Mouse (Mus musculus) heart, postnatal 0 days (tissue): ENCODE data around the gene Mllt10. TPM values are rescaled to one million over a fixed set of nuclear protein-coding genes. Genes with fewer than 3 reads are reported as not detected.
A peak's percentile ranks its signal among the peaks of the same experiment; 100 is the strongest.

Experiments
- ATAC-seq: fragments of 200-750 bp; cut with Nextera tagmentation; 2 replicates; pipeline ENCODE4 v1.8.0; 2017; ENCODE audit warnings: low read depth, moderate number of reproducible peaks, moderate library complexity; ENCODE audit not compliant: insufficient read depth
- DNase-seq: peaks from one replicate; pipeline ENCODE4 v3.0.0-alpha.2; 2016; ENCODE audit warnings: low spot score
- H3K27ac ChIP-seq: fragments of 300-500 bp; sonication (generic); 2 replicates; pipeline ENCODE4 v1.5.1; 2014; ENCODE audit warnings: low read depth, mild to moderate bottlenecking
- H3K27me3 ChIP-seq: fragments of 300-500 bp; sonication (generic); 2 replicates; pipeline ENCODE4 v1.6.1; 2014; ENCODE audit warnings: low read length, mixed read lengths; ENCODE audit not compliant: control insufficient read depth, insufficient read depth
- H3K36me3 ChIP-seq: fragments of 300-500 bp; sonication (generic); replicated peaks from 2 replicates; pipeline ENCODE4 v1.6.1; 2014; ENCODE audit warnings: low read length, mixed read lengths; ENCODE audit not compliant: control insufficient read depth, insufficient read depth
- H3K4me1 ChIP-seq: fragments of 300-500 bp; sonication (generic); 2 replicates; pipeline ENCODE4 v1.6.1; 2014; ENCODE audit warnings: antibody characterized with exemption; ENCODE audit not compliant: control insufficient read depth, insufficient read depth
- H3K4me2 ChIP-seq: fragments of 300-500 bp; sonication (generic); 2 replicates; pipeline ENCODE4 v1.6.1; 2014; ENCODE audit warnings: low read depth, mild to moderate bottlenecking, low read length, moderate library complexity
- H3K4me3 ChIP-seq: fragments of 300-500 bp; sonication (generic); 2 replicates; pipeline ENCODE4 v1.5.1; 2014; ENCODE audit warnings: low read depth, low read length
- H3K9ac ChIP-seq: fragments of 300-500 bp; sonication (generic); replicated peaks from 2 replicates; pipeline ENCODE4 v1.6.1; 2014; ENCODE audit warnings: low read depth, low read length, mixed read lengths
- H3K9me3 ChIP-seq: fragments of 300-500 bp; sonication (generic); replicated peaks from 2 replicates; pipeline ENCODE4 v1.6.1; 2016; ENCODE audit warnings: low read length; ENCODE audit not compliant: control insufficient read depth
- CTCF ChIP-seq: IDR thresholded peaks from 2 replicates; pipeline ENCODE4 v1.5.1; 2016; ENCODE audit warnings: antibody characterized with exemption, control low read depth, low read depth
- EP300 ChIP-seq: IDR thresholded peaks from 2 replicates; pipeline ENCODE4 v1.6.1; 2016; ENCODE audit warnings: antibody characterized with exemption, low read depth
- WGBS: fragments of 180-500 bp; shearing (Covaris S2); extraction: QIAGEN DNeasy Blood & Tissue Kit; methylation state at CpG from one replicate; pipeline ENCODE4 v1.1.7; 2014; 5-methylcytosine and 5-hydroxymethylcytosine counted together
- polyA plus RNA-seq: library from polyadenylated mRNA; unstranded; fragments of >200 nt; fragmentation: Nextera tagmentation; extraction: Ambion mirVana; gene quantifications from 2 replicates; pipeline ENCODE4 v1.2.1, GENCODE M21; 2015
- total RNA-seq: library from RNA; depleted of rRNA; stranded (reverse); fragments of >200 nt; gene quantifications from 2 replicates; pipeline ENCODE4 v1.2.3, GENCODE M21; 2014; ENCODE audit warnings: low replicate concordance

Mllt10 gene
- total and polyA plus RNA-seq, 2 experiments from 2014 or later = 22.1 to 25.6 TPM

DNA sequence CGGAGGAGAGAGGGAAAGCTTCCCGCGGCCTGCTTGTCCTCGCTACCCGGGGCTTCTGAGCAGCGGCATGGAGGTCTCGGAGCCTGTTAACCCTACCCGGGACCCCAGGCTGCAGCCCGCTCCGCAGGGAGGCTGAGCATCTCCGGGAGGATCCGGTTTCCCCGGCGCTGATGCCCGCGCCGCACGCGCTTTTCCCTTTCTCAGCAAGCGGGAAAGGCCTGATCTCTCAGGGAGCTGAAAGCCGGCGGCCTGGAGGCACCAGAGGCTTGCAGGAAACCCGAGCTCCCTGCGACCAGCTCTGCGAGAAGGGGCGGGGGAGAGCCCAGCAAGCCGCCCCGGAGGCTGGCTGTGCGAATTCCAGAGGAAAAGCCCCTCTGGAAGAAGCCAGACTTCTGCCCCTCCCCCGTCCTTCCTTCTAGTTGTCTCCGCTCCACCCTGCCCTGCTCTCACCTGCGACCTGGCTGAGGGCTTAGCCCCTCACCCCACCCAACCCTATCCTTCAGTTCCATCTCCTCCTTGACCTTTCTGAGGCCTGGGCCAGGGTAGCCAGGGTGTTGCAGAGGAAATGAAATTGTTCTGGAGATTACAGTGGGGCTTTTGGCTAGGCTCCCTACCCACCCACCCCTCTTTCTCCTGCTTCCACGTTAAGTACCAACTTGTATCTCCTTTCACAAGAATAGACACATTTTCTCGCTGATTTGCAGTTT is 23.1 kb upstream of the Mllt10 start:
- Histone ChIP-seq H3K27me3 (no peaks in the 10 kb centered on the region), H3K36me3 (no peaks in the 10 kb centered on the region), H3K4me1 (peaks cover 5% of the 10 kb centered on the region; the same call in 1 of the 2 replicates), H3K4me3 (peak overlapping the region; percentile 46), H3K27ac (no peak overlapping the region), H3K4me2 (peak overlapping the region; percentile 78), H3K9ac (peak overlapping the region; percentile 66), H3K9me3 (no peaks in the 10 kb centered on the region)
- DNase-seq = peak; percentile 26
- 6% methylated on average over 30 of the region's 34 CpGs for WGBS
- ATAC-seq = no peak
- TF ChIP-seq EP300 = no peak
- TF ChIP-seq CTCF = no peak

- peak overlapping the region; percentile 78 for H3K4me2 ChIP-seq
- no peak overlapping the region for H3K27ac ChIP-seq
- H3K9me3 ChIP-seq = no peaks in the 10 kb centered on the region
- 79% methylated on average over 5 of the region's 5 CpGs for WGBS
- H3K27me3 ChIP-seq = no peaks in the 10 kb centered on the region
- TF ChIP-seq EP300 (no peak), CTCF (no peak)
- DNase-seq (peak; percentile 5), ATAC-seq (no peak)
- no peak overlapping the region; the same call in 1 of the 2 replicates for H3K9ac ChIP-seq
- no peak overlapping the region for H3K4me3 ChIP-seq
- H3K36me3 ChIP-seq = no peaks in the 10 kb centered on the region
- peaks cover 8% of the 10 kb centered on the region; the same call in 1 of the 2 replicates for H3K4me1 ChIP-seq
These were observed 22.5 kb upstream of the Mllt10 start for GRCm38 (mm10) chr2:18032538-18032895.

DNA sequence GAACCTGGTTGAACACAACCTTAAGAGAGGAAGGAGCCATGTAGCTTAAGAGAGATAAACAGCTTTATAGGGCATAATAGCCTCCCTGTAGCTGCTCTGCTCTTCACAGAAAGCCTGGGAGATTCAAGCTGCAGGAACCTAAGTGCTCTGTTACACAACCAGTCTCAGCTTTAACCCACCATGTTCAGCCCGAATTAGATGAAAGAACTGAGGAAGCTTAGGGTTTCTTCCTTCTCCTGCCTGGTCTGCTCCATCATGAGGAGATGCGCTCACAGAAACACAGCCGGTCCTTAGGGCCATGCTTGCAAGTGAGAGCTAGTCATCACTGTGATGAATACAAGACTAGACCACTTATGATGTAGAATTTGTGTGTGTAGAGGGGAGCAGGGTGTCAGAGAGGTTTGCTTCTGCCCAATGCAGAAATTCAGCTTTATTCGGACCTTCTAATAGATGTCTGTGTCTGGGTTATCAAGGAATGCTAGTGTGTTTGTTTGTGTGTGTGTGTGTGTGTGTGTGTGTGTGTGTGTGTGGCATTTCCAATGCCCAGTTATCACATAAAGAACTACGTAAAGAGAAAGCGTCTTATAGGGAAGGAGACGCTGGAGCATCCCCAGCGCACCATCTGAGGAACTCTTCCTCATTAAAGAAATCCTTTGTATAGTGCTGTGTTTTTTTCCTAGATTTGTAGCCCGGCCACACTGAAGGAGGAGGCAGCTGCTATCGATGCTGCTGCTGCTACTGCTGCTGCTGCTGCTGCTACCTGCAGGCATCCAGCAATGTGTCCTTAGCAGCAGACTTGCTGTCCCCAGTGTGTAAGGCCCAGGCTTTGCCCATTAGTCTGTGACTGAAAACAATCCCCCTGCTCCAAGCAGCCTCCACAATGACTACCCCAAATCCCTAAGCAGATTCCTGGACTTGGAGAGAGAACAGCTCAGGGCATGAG is 21.6 kb upstream of the Mllt10 start:
- Histone ChIP-seq H3K27ac (no peak overlapping the region), H3K4me3 (no peak overlapping the region), H3K4me1 (peaks cover 9% of the 10 kb centered on the region; the same call in 1 of the 2 replicates), H3K27me3 (no peaks in the 10 kb centered on the region), H3K9me3 (no peaks in the 10 kb centered on the region), H3K9ac (no peak overlapping the region), H3K4me2 (no peak overlapping the region), H3K36me3 (no peaks in the 10 kb centered on the region)
- ATAC-seq (no peak), DNase-seq (peak; percentile 5)
- WGBS = 79% methylated on average over 10 of the region's 10 CpGs
- TF ChIP-seq EP300 (no peak), CTCF (no peak)

- Histone ChIP-seq H3K9me3 (no peaks in the 10 kb centered on the region), H3K27ac (no peak overlapping the region), H3K4me1 (peaks cover 12% of the 10 kb centered on the region; the same call in 1 of the 2 replicates), H3K36me3 (no peaks in the 10 kb centered on the region), H3K4me2 (no peak overlapping the region), H3K27me3 (no peaks in the 10 kb centered on the region), H3K9ac (no peak overlapping the region), H3K4me3 (no peak overlapping the region)
- 92% methylated on average over 10 of the region's 10 CpGs for WGBS
- no peak for TF ChIP-seq CTCF
- TF ChIP-seq EP300 = no peak
- ATAC-seq = no peak
- no peak for DNase-seq
These were observed 20.4 kb upstream of the Mllt10 start for GRCm38 (mm10) chr2:18034371-18035250.

DNA sequence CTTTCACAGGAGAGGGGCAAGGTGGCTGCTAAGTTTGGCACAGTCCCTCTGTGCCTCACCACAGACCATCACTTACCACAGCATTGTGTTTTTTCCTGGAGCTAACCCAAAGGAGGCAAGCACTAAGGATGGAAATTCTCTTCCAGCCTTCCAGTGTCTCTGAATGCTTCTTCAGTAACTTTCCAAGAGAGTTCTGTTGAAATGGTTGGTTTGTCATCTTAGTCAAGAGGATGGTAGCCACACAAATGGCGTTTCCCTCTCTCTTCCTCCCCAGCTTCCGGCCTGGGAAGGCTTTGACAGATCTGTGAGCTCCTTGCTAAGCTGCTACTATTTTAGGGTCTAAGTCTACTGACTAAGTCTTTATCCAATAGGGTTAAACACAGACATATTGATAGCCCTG is 17.5 kb upstream of the Mllt10 start, which contains the start of gene A930004D18Rik:
Gene A930004D18Rik, minus strand, starts transcription at position 247 of the 400 bp plus-strand sequence.
- 57% methylated on average over 2 of the region's 2 CpGs for WGBS
- no peak for ATAC-seq
- TF ChIP-seq CTCF (no peak), EP300 (no peak)
- DNase-seq = no peak
- Histone ChIP-seq H3K9me3 (no peaks in the 10 kb centered on the region), H3K27ac (no peak within 1 kb of the TSS), H3K4me3 (no peak within 1 kb of the TSS), H3K4me1 (peaks cover 20% of the 10 kb centered on the region), H3K9ac (no peak within 1 kb of the TSS), H3K27me3 (no peaks in the 10 kb centered on the region), H3K4me2 (no peak within 1 kb of the TSS), H3K36me3 (no peaks in the 10 kb centered on the region)
